Mouse (Mus musculus) ovary, postnatal 10 days (tissue): ENCODE measurements around the gene Slitrk1.

Experiments
- DNase-seq: peaks from one replicate; pipeline ENCODE4 v3.0.0; 2022; ENCODE audit warnings: low spot score

Slitrk1 gene

GRCm38 (mm10) chr14:108913714-108914263, at the start of gene Slitrk1:
TSS of gene Slitrk1 (minus strand) at chr14:108914158.
- DNase-seq, result peak; percentile 35

- no peak for DNase-seq
These were observed 21.8 kb upstream of the Slitrk1 start for GRCm38 (mm10) chr14:108935777-108936176.

GRCm38 (mm10) chr14:108914336-108914735, 378 bp upstream of the Slitrk1 start:
- no peak for DNase-seq

- DNase-seq, result no peak
These were observed 975 bp downstream of the Slitrk1 start for GRCm38 (mm10) chr14:108912876-108913490.

- DNase-seq, result peak; percentile 3
These were observed 1.7 kb downstream of the Slitrk1 start for GRCm38 (mm10) chr14:108912021-108912875.

- no peak for DNase-seq
These were observed 2.7 kb downstream of the Slitrk1 start for GRCm38 (mm10) chr14:108911138-108911841.

- no peak for DNase-seq
These were observed 3.4 kb downstream of the Slitrk1 start for GRCm38 (mm10) chr14:108910449-108911137.

- DNase-seq, result no peak
These were observed 4.5 kb downstream of the Slitrk1 start for GRCm38 (mm10) chr14:108909336-108909953.

- DNase-seq, result no peak
These were observed 15.4 kb downstream of the Slitrk1 start for GRCm38 (mm10) chr14:108898601-108899000.

- DNase-seq, result no peak
These were observed 18.5 kb downstream of the Slitrk1 start for GRCm38 (mm10) chr14:108895456-108895855.

- DNase-seq, result no peak
These were observed 46.1 kb downstream of the Slitrk1 start for GRCm38 (mm10) chr14:108867816-108868215.

- DNase-seq, result no peak
These were observed 49.3 kb downstream of the Slitrk1 start for GRCm38 (mm10) chr14:108864631-108865030.

GRCm38 (mm10) chr14:108859310-108859709, 54.6 kb downstream of the Slitrk1 start:
- DNase-seq, result no peak
